Mouse (Mus musculus): ENCODE results near the gene Ywhab.
A peak's percentile ranks its signal among the peaks of the same experiment; 100 is the strongest.

Gene Ywhab

DNA sequence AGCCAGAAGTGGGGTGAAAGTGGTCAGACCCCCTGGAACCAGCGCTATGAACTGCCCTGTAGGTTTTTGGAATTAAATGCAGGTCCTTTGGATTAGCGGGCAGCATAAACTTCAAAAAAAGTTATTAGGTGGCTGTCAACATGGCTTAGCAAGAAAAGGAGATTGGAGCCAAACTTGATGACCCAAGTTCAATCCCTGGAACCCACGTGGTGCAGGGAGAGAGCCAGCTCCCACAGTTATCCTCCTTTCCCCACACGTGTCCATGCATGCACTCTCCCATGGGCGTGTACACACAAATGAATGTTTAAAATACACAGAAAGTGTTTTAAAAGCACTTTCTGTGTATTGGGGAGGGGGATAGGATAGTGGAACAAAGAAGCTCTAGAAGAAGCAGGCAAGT is 15.7 kb downstream of the Ywhab start:
- DNase-seq: no peak

DNA sequence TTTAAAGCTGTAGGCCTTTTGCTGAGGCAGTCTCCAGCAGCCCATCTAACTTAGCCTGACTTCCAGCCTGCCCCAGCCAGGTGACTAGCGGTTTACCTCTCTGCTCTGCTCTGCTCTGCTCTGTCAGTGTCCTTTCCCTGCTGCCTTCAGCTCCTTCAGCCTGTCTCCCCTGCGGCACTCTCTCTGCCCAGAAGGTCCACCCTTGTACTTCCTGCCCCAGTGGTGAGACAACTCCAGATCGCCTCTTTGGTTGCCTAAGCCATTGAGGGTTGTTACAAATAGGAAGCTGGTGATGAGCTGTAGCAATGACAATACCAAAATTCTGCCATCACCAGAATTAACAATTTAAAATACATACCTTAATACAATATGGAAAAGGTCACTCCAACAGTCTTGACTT is 16.2 kb downstream of the Ywhab start:
- DNase-seq: no peak

DNA sequence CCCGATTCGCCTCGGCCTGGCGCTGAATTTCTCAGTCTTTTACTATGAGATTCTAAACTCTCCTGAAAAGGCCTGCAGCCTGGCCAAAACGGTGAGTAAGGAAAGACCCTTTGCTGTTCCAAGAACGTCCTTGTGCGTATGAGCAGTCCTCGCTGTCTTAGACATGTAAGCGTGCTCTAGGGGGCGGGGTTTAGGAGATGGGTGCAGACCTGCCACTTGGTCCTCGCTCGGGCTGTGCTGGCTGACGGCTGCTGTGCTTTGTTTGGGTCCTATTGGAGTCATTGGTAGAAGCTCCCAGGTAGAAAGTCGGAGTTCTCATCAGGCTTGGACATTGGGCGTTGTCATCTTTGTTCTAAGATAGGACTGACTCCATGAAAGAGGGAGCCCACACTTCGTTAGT is 20.5 kb downstream of the Ywhab start:
- no peak for DNase-seq

DNA sequence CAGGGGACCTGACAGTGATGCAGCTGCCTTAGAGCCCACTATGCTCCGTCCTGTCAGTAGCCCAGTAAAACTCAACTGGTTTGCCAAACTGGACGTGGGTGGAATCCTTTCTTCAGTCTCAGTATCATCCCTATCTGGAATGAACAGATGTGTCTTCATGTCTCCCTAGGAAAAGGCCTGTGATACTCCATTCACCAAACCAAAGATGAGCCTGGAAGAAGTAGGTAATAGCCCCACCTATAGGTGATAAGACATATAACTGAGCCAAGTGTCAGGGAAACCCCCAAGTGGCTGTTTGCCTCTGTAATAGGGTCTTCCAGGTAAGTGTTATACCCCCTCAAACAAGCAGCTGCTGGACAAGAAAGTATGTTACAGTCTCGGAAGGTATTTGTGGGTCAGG is 24.1 kb downstream of the Ywhab start:
- no peak for DNase-seq

DNA sequence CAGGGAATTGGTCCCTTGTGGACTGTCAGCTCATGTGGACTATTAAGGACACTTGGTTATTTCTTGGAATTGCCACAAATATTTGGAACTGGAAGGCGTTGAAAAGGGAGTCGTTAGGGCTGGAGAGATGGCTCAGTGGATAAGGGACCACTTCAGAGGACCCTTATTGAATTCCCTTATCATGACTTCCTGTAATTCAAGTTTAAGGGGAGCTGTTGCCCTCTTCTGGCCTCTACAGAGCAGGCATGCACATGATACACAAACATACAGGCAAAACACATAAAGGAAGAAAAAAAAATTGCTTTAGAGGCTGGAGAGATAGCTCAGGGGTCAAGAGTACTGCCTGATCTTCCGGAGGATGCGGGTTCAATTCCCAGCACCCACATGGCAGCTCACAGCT is 25.2 kb downstream of the Ywhab start:
- no peak for DNase-seq

DNA sequence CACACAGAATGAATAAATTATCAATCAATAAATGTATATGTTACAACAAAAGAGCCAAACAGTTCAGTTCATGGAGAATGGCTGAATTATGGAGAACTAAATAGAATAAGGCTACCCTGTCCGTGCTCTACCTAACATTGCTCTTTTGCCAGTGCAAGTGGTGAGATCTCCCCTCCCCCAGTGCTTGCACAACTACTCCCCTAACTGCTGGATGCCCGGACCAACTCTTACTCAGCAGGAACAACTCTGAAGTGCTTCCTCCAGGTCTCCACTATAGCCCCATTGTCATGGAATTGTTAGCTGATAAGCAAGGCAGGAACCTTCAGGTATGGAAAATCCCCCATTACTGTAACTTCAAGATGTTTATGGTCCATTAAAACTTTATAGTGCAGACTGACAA is 27.3 kb downstream of the Ywhab start:
- DNase-seq: no peak

DNA sequence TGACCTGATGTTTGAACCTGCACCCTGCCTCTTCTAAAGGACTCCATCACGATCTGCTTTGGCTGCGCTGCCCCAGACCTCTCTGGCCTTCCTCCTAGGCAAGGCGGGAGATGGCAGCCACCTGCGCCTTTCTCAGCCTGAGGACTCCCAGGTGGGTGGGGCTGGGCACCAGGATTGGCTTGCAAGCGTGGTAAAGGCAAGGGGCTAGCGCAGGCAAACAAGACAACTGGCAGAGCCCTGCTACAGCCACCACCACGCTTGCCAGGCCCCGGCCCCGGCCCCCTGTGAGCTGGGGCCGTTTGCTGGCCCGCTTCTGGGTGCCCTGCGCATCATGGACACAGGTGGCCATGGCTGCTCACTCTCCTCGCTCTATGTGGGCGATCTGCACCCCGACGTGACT is 30.4 kb downstream of the Ywhab start, which contains the start of gene Pabpc1l:
Gene Pabpc1l, plus strand, starts transcription at position 301 of the 400 bp plus-strand sequence.
- DNase-seq: no peak

DNA sequence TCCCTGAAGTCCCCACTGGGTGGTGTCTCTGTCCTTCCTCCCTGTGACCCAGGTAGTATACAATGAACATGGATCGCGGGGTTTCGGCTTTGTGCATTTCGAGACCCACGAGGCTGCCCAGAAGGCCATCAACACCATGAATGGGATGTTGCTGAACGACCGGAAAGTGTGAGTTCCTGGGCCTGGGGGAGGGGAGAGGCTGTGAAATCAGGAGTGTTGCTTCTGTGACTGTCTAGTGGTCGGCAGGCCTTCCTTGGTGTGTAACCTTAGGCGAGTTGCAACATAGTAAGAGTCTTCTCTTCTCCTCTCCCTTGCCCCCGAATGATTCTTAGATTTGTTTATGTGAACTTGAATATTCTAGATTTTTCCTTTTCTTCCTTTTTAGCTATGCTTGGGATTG is 36.4 kb downstream of the Ywhab start:
- no peak for DNase-seq

DNA sequence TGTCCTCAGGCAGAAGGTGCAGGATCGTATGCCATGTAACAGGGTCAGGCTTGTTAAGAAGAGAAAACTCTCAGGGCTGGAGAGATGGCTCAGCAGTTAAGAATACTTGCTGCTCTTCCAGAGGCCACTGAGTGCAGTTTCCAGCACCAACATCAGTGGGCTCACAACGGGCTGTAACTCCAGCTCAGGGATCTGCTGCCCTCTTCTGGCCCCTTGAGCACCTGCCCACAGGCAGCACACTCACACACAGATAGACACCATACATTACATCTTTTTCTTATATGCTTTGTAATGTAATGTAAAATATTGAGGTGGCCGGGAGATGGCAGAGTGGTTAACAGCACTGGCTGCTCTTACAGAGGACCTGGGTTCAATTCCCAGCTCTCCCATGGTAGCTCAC is 38.2 kb downstream of the Ywhab start:
- DNase-seq: no peak

DNA sequence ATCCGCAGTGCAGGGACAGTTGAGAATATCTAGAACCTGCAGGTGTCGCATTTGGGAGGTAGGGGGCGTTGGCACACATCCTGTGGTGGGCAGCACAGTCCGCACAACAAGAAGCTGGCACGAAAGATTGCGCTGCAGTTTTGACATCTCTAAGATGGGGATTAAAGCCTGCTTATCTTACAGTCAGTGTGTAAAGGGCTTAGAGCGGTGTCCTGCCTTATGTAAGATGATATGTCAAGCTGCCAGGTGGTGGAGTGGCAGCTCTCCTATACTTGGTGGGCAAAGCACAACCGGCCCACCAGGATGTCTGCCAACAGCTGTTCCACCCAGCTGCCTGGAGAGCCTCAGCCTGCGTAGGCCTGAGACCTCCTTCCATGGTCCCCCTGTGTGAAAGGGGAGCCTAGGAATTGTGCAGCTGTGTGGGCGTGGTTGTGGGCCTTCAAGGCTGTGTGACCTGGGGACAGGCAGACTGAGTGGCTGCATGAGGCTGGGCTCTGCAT is 41.8 kb downstream of the Ywhab start:
- DNase-seq: peak; percentile 58

DNA sequence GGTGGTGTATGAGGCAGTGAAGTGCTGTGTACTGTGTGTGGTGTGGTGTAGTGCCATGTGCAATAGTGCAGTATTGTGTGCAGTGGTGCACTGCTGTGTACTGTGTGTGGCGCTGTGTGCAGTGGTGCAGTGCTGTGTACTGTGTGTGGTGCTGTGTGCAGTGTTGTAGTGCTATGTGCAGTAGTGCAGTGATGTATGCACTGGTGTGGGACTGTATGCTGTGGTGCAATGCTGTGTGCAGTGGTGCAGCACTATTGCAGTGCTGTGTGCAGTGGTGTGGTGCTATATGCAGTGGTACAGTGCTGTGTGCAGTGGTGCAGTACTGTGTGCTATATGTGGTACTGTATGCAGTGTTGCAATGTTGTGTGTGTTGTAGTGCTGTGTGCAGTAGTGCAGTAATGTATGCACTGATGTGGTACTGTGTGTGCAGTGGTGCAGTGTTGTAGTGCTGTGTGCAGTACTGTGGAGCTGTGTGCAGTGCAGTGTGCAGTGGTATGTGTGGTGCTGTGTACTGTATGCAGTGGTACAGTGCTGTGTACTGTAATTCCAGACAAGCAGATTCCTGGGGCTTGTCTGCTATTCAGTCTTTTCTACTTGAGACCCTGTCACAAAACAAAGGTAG is 43.8 kb downstream of the Ywhab start:
- DNase-seq: no peak

DNA sequence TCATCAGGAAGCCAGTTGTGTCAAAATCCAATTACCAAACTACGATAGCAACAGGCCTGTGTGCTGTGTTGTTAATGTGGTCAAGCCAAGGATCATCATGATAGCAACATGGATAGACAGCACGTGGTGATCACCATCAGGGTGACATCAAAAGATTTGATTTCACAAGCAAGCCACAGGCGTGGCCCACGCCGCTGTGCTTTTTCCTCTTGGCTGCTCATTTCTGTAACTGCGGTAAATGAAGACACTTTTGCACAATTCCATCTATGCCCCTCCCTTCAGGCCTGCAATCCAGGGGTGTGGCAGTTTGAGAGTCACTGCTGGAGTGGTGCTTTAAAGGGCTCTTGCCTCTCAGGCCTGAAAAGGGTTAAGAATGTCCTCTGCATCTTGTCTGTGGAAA is 46.2 kb downstream of the Ywhab start:
- DNase-seq: no peak

DNA sequence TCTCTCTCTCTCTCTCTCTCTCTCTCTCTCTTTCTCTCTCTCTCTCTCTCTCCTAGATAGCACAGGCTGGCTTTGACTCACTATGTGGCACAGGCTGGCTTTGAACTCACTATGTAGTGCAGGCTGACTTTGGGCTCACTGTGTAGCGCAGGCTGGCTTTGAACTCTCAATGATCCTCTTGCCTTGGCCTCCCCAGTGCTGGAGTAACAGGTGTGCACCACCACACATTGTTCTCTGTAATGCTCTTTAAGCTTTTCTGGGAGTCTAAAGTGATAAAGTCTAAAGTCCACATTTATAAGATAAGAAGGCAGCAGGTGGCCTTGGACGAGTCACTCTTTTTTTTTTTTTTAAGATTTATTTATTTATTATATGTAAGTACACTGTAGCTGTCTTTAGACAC is 46.8 kb downstream of the Ywhab start:
- DNase-seq: no peak

DNA sequence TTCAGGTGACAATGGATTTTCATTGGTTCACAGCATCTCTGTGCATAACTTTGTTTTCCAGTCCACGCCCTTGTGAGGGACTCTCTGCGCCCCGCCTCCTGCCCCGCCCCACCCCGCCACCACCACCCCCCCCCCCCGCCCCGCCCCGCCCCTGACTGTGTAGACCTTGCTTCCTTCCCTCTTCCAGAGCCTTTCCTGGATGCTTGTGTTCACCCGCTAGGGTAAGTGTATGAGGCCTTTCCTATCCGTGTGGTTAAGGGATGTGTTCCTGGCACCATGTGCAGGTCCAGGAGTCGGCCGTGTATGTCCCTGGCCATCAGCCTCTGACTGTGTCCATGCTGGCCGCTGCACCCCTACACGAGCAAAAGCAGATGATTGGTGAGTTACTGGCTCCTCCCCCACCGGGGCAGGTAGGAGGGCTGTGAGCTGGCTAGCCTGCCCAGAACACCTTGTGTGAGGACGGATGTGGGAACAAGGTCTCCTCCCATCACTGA is 52.5 kb downstream of the Ywhab start:
- DNase-seq: peak; percentile 61

DNA sequence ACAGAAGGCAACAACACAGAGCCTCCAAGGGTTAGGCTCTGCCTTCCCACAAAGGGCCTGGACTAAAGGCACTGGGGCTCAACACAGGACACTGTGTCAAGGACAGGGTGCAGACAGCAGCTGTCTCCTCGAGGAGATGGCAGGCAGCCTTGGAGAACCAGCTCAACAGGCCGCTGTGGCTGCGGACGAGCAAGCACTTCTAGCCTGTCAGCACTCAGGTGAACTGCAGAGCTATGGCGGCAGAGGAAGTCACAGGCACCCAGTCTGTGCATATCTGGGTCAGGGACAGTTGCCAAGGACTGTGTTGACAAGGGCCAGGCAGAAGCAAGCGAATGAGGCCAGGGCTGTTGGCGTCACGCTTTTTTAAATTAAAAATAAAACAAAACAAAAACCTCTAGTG is 59.0 kb downstream of the Ywhab start:
- peak; percentile 61 for DNase-seq

DNA sequence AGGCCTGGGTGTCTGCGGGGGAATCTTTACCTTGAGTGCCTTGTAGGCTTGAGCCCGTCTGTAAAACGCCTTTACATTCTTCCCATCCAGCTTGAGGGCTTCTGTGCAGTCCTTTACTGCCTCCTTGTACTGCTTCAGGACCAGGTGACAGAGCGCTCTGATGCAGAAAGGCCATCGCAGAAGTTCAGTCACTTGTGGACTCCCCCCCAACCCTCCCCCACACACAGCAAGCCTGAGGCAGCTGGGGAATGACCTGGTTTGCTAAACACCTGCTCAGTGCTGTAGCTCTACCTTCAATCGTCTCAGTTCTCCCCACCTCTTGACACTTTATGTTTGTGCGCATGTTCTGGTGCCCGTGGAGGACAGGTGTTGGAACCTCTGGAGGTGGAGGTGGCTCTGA is 59.9 kb downstream of the Ywhab start:
- peak; percentile 52 for DNase-seq

DNA sequence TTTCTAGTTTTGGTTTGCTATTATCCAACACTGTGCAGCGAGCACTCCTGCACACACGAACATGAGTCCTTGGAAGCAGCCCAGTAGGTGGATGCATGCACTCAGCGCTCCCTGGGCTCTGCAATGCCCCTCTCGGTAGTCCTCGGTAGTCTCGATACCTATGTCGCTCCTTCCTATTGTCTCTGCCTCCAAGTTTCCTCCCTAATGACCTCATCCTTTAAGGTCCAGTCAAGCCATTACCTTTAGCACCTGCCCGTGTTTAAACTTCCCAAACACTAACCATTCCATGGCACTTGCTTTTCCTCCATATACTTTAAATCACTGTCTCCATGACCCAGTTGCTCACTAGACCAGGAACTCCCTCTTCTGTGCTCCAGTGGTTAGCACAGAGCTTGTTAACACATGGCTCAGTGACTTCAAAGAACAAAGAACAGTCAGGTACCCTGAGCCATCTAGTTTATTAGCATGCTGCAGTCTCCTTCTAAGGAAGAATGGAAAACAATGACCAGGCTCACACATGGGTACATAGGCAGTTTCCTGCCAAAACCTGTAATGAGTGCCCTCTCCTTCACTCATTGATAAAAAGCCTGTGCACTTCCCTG is 65.0 kb downstream of the Ywhab start:
- no peak for DNase-seq

Data from thymus, postnatal 4 days (tissue).